Mouse (Mus musculus): ENCODE measurements around the gene Nat8f2. TPM values are rescaled to one million over a fixed set of nuclear protein-coding genes. Genes with fewer than 3 reads are reported as not detected.

Gene Nat8f2
- total RNA-seq, 2 experiments from 2014 or later, result 2.1 to 2.7 TPM

DNA sequence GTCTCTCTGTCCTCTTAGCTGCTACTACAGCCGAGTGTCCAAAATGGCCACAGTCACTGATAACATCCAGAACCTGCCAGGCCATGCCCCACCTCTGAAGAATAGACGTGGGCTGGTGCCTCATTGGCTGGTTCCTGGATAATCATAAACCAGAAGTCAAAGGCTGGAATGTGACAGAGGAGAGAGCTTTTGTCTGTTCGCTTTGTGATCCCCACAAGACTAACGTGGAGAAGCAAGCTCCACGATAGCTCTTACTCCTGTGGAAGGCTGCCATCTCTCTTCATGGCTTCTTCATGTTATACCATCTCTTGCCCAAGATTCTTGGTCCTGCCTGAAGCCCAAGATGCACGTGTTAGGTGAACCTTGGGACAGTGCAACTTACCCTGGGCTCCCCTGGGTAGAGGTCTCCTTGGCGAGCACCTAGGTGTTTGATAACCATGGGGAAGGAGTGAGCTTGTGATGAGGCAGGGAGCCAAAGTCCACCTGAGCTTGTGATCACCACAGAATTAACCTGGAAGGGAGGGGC, 37.1 kb downstream of the Nat8f2 start, which contains the start of gene Nat8:
Nat8 (minus strand) TSS at position 287 of the 526 bp plus-strand sequence.
- intact Hi-C loops (cut with DNase I), result loop anchor here (5.0 kb wide), 1 partner anchor 170 kb away; no protein-coding TSS in a partner anchor
- no peak for DNase-seq (ENCODE audit: extremely low spot score in 1 of 2, low spot score in 2 of 2)
- H3K4me3 ChIP-seq, result no peak within 1 kb of the TSS
- no peak for TF ChIP-seq CTCF (IDR thresholded peaks at IDR 0.05)
- H3K27ac ChIP-seq, result no peak within 1 kb of the TSS

DNA sequence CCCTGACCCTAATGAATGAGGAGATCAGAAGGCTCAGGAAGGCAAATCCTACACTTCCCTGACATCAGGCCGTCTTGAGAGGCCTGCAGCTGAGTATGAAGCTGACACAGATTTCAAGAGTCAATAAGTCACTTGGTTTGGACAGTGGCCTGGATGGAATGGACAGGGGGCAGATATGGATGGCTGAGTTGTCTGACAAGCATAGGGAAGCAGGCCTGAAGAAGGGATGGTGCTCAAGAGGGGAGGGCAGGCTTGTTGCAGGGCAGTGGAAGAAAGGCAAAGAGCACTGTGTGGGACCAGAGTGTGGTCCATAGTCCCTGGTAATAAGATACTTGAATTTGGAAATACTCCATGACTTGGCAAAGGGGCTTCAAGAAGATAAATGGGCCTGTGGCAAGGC, 39.5 kb downstream of the Nat8f2 start:
- intact Hi-C loops (cut with DNase I), result no loop called here
- DNase-seq (ENCODE audit: extremely low spot score in 1 of 2, low spot score in 2 of 2), result no peak
- Histone ChIP-seq H3K4me3 (no peak overlapping the region), H3K27ac (no peak overlapping the region)
- TF ChIP-seq CTCF (IDR thresholded peaks at IDR 0.05), result no peak

DNA sequence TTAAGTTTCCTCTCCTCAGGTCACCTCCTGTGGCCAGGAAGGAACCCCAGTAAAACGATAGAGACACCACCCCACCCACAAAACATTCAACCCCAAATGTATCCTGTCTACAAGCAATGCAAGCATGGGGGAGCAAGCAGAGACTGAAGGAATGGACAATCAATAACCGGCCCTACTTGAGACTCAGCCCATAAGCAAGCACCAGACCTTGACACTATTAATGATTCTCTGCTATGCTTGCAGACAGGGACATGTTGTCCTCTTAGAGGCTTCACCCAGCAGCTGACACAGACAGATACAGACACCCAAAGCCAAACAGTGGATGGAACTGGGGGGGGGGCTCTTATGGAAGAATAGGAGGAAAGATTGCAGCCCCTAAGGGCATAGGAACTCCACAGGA, 43.1 kb downstream of the Nat8f2 start:
- no peak overlapping the region for H3K4me3 ChIP-seq
- H3K27ac ChIP-seq, result no peak overlapping the region
- no peak for TF ChIP-seq CTCF (IDR thresholded peaks at IDR 0.05)

DNA sequence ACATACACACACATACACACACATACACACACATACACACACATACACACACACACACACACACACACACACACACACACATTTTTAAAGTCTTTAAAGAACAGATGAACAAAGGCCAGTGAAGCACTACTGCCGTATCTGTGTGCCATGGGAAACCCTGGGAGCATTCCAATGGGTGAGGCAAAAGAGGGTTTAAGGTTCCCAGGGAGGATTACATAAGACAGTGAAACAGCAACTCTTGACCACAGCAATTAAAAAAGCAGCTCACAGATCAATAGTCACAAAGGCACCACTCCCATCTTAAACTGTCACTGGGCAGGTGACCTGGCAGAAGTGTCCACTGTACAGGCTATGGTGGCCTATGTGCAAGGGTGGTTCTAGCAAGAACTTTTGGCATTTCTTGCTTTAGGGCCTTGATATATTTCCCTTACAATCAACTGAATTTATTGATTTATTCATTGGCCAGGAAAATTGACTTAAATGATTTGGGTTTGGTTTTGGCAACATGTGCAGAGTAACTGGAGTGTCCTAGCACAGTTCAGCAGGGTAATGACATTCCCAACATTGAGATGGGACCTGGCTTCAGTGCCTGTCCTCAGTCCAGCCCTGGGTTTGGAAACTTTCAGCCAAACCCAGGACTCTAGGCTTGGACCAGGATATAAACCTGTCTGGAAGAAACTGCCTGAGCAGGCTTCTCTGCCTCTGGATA, 45.4 kb downstream of the Nat8f2 start:
- DNase-seq (ENCODE audit: extremely low spot score in 1 of 2, low spot score in 2 of 2), result no peak
- no peak for TF ChIP-seq CTCF (IDR thresholded peaks at IDR 0.05)
- H3K27ac ChIP-seq, result no peak overlapping the region
- no peak overlapping the region for H3K4me3 ChIP-seq
- intact Hi-C loops (cut with DNase I), result no loop called here

More for the DNA sequence above, 43.1 kb downstream of the Nat8f2 start:
- DNase-seq (ENCODE audit: extremely low spot score in 1 of 2, low spot score in 2 of 2), result no peak
- intact Hi-C loops (cut with DNase I), result no loop called here

DNA sequence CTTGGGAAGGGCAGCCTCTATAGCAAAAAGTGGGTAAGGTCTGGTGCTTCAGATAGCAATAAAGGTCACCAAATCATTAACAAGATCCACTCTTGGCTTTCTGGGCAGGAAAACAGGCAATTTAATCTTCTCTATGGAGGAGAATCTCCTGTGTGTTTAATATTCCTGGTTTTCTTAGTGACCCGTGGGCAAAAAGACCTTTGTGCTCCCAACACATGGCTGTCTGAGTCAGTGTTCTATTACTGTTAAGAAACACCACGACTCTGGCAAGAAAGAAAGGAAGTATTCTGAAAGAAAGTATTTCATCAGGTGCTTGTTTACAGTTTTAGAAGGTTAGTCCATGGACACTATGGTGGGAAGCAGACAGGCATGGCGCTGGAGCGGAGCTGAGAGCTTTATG, 46.7 kb downstream of the Nat8f2 start:
- intact Hi-C loops (cut with DNase I), result no loop called here
- H3K4me3 ChIP-seq, result no peak overlapping the region
- H3K27ac ChIP-seq, result no peak overlapping the region
- DNase-seq (ENCODE audit: extremely low spot score in 1 of 2, low spot score in 2 of 2), result no peak
- TF ChIP-seq CTCF (IDR thresholded peaks at IDR 0.05), result no peak

DNA sequence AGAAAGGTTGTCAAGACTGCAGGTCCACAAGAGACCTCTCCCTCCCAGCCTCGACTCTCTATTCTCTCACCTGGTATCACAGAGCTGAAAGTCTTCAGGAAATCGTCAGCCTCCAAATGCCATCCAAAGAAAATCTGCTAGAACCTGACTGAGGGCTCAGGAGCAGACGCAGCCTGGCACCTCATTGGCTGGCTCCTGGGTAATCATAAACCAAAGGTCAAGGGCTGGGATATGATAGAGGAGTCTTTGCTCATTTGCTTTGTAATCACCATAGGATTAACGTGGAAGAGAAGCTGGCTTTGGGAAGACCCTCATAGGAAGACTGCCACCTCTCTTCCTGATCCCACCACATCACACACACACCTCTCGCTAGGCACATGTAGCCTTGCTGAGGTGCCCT, 48.1 kb downstream of the Nat8f2 start, which contains the start of the genes Nat8f6 and Nat8f5:
Nat8f6 (minus strand) TSS at position 118 of the 400 bp plus-strand sequence.
Nat8f5 (minus strand) TSS at position 136 of the 400 bp plus-strand sequence.
- no peak within 1 kb of the TSS for H3K27ac ChIP-seq
- H3K4me3 ChIP-seq, result no peak within 1 kb of the TSS
- no peak for DNase-seq (ENCODE audit: extremely low spot score in 1 of 2, low spot score in 2 of 2)
- TF ChIP-seq CTCF (IDR thresholded peaks at IDR 0.05), result no peak
- intact Hi-C loops (cut with DNase I), result no loop called here

DNA sequence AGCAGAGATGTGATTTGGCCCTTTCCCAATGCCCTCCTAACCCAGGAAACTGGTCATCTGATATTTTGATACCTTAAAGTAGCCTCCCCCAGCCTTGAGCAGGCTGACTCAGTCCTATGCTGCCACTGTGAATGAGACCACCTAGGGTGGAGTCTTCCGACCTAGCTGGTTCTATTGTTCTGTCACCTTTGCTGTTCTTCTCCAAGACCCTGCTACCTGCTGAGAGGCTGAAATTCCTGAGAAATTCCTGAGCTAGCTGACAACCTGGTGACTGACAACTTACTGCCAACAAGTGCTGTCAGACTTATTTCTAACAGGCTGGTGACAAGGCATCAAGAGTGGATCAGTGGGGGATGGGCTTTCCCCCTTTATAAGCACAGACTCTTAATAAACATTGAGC, 50.6 kb downstream of the Nat8f2 start:
- H3K4me3 ChIP-seq, result no peak overlapping the region
- no peak overlapping the region for H3K27ac ChIP-seq
- intact Hi-C loops (cut with DNase I), result no loop called here
- no peak for TF ChIP-seq CTCF (IDR thresholded peaks at IDR 0.05)
- no peak for DNase-seq (ENCODE audit: extremely low spot score in 1 of 2, low spot score in 2 of 2)

Other genes with a start within 250 kb of the Nat8f2 start
- 1 to 10 TPM; 3.8 to 4.5 TPM for gene Nat8f7, start 156.0 kb downstream of the Nat8f2 start, total RNA-seq (2021)
- gene Nat8f3, start 103.4 kb downstream of the Nat8f2 start, total RNA-seq (2021), result 1 to 10 TPM; 4.5 to 5.9 TPM
- gene Nat8f6, start 48.2 kb downstream of the Nat8f2 start, total RNA-seq (2021), result 1 to 10 TPM; 2.3 TPM
- 1 to 10 TPM; 3.2 to 8.4 TPM for gene Nat8f5, start 48.2 kb downstream of the Nat8f2 start, total RNA-seq (2021)
- gene Nat8, start 37.1 kb downstream of the Nat8f2 start, total RNA-seq (2021), result 1 to 10 TPM; 2.8 to 4.4 TPM
- gene Nat8f4, start 35.7 kb upstream of the Nat8f2 start, total RNA-seq (2021), result 1 to 10 TPM; 5.3 to 7.4 TPM
- 10 to 100 TPM; 52.3 to 54.3 TPM for gene Tprkb, start 42.7 kb upstream of the Nat8f2 start, total RNA-seq (2021)
- 10 to 100 TPM; 25.6 to 27.9 TPM for gene Nat8f1, start 46.5 kb upstream of the Nat8f2 start, total RNA-seq (2021)
- 10 to 100 TPM; 78.1 to 88.9 TPM for gene Dusp11, start 92.5 kb upstream of the Nat8f2 start, total RNA-seq (2021)
- not detected for gene Figla, start 147.0 kb upstream of the Nat8f2 start, total RNA-seq (2021)
- 100 to 1,000 TPM; 222 to 223 TPM for gene Add2, start 159.5 kb upstream of the Nat8f2 start, total RNA-seq (2021)